Comparison of ENCODE assay signal across 9 mouse cellular contexts in the genomic region with DNA sequence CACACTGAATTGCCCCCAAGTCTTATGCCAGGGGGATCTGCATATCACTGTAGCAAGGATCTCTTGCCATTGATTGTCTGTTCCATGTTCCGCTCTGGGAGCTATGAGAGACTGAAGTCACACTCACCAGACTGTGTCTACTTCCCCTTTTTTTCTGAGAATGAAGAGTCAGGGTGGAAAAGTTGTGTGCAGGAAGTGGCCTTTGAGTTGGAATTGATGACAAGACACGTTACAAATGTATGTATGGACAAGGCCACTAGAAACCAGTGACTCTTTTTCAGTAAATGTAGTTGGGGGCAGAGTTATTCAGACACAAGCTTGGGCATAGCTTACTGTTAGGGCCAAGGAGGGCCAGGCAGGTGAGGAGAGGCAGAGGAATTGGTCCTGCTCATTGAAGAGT.
"Had no signal": no experiment of that assay in that cellular context is flagged by ENCODE, and none has a peak within 500 bp of the region (broad histone marks: within the 10 kb centered on the region; RNA-seq: fewer than 3 reads in every experiment).

No protein-coding gene starts in this region.

- H3K4me3 ChIP-seq: left cerebral cortex, adult 2 months; limb, embryonic 10.5 days; liver, embryonic 15.5 days; midbrain, embryonic 12.5 days; neural tube, embryonic 13.5 days; stomach, embryonic 15.5 days had no signal

- H3K4me1 ChIP-seq: liver, embryonic 15.5 days had no signal

- H3K9ac ChIP-seq: liver, embryonic 15.5 days; midbrain, embryonic 12.5 days; neural tube, embryonic 13.5 days; stomach, embryonic 15.5 days had no signal

- H3K36me3 ChIP-seq: limb, embryonic 10.5 days; liver, embryonic 15.5 days; midbrain, embryonic 12.5 days; neural tube, embryonic 13.5 days; stomach, embryonic 15.5 days had no signal

- H3K27ac ChIP-seq: left cerebral cortex, adult 2 months; limb, embryonic 10.5 days; liver, embryonic 15.5 days; midbrain, embryonic 12.5 days; neural tube, embryonic 13.5 days; stomach, embryonic 15.5 days had no signal

- ATAC-seq: lung, postnatal 0 days; midbrain, embryonic 16.5 days had no signal

- H3K27me3 ChIP-seq: liver, embryonic 15.5 days; midbrain, embryonic 12.5 days; neural tube, embryonic 13.5 days; stomach, embryonic 15.5 days had no signal

- H3K9me3 ChIP-seq: limb, embryonic 10.5 days; liver, embryonic 15.5 days; midbrain, embryonic 12.5 days; neural tube, embryonic 13.5 days; stomach, embryonic 15.5 days had no signal

- H3K4me2 ChIP-seq: liver, embryonic 11.5 days; liver, embryonic 15.5 days; midbrain, embryonic 12.5 days; neural tube, embryonic 13.5 days; stomach, embryonic 15.5 days had no signal
